Mouse (Mus musculus) heart, adult 11 months (tissue): ENCODE measurements around the gene Ltbp4.

Experiments
- DNase-seq: peaks from one replicate; pipeline ENCODE4 v3.0.0; 2022

Gene Ltbp4

DNA sequence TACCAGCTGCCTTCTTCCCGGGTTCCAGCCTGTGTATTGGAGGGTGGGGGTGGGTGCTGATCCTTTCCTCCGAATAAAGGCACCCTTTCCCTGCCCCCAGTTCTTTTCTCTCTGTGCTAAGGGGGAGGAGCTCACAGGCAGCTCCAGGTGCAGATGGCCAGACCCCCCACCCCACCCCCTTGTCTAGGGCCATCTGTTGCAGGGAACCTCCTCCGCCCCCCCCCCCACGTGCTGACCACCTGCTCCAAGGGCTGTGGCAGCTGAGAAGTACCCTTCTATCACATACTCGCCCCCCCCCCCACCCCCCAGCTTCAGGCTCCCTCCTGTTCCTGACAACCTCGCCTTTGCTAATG, 79.7 kb downstream of the Ltbp4 start:
- no peak for DNase-seq

GRCm38 (mm10) chr7:27257046-27257851, 80.2 kb downstream of the Ltbp4 start:
- DNase-seq = peak; percentile 95

- DNase-seq = peak; percentile 92
Observed at GRCm38 (mm10) chr7:27255721-27256120, 81.8 kb downstream of the Ltbp4 start.
